In the genomic region with DNA sequence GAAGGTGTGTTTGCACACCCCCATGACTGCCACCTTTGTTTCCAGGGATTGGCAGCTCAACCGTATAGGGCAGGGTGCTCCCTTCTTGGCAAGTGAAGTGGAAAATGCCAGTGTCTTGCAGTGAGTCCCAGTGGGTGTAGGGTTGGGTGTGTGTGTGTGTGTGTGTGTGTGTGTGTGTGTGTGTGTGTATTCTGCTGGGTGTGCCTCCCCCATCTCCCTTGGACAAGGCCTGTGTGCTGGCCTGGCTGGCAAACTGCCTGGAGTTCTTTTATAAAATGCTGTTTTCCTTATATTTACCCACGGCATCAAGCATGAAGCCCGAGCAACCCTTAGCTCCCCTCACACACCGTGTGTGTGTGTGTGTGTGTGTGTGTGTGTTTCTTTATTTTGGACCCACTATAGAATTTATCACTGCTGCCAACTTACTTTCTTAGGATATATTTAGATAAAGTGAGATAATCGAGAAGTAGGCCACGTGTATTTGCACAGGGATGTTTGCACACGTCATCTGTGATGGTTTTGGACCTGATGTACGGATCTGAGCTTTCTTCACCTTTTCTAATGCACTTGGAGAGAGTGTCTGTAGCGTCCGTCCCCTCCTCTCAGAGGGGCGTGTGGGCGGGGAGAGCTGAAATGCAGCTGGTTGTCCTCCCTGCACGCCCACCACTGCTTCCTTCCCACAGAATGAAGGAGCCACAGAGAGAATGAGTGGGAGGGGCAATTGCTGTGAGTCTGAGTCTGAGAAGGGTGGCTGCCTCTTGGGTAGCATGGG, we compare ENCODE assay signal across 10 mouse cellular contexts.
DNase-seq lines count a peak whose midpoint lies in the region; ATAC-seq lines count a peak whose summit lies in the region.
"Had no signal": no experiment of that assay in that cellular context is flagged by ENCODE, and none has a peak within 500 bp of the region (broad histone marks: within the 10 kb centered on the region; RNA-seq: fewer than 3 reads in every experiment).

No protein-coding gene starts in this region.

- WGBS in hindbrain, embryonic 12.5 days: 54% methylated on average over 13 of the region's 13 CpGs
- 33% methylated on average over 13 of the region's 13 CpGs for WGBS in hindbrain, embryonic 16.5 days

- no peaks in the 10 kb centered on the region for H3K9me3 ChIP-seq in hindbrain, embryonic 12.5 days (replicated peaks)
- H3K9me3 ChIP-seq in hindbrain, embryonic 16.5 days (ENCODE audit: control insufficient read depth, low read length): no peaks in the 10 kb centered on the region
- H3K9me3 ChIP-seq: neural tube, embryonic 12.5 days had no signal

- intact Hi-C loops in left cerebral cortex, postnatal 10 days (cut with DNase I): no loop called here

- no peak overlapping the region for H3K4me2 ChIP-seq in hindbrain, embryonic 12.5 days (replicated peaks)
- no peak overlapping the region for H3K4me2 ChIP-seq in hindbrain, embryonic 16.5 days (ENCODE audit: low read length)
- H3K4me2 ChIP-seq: neural tube, embryonic 12.5 days had no signal

- peak overlapping the region; percentile 66 for H3K27ac ChIP-seq in hindbrain, embryonic 12.5 days
- H3K27ac ChIP-seq in hindbrain, embryonic 16.5 days (ENCODE audit: low read depth, low read length): no peak overlapping the region; the same call in 1 of the 2 replicates
- H3K27ac ChIP-seq: neural tube, embryonic 12.5 days had no signal

- ATAC-seq in hindbrain, embryonic 12.5 days (ENCODE audit: low FRiP score): peak; percentile 44
- ATAC-seq in hindbrain, embryonic 16.5 days: no peak
- ATAC-seq: Patski had no signal

- no peaks in the 10 kb centered on the region for H3K27me3 ChIP-seq in hindbrain, embryonic 12.5 days
- H3K27me3 ChIP-seq in hindbrain, embryonic 16.5 days (replicated peaks; ENCODE audit: control insufficient read depth, insufficient read depth, low read length): no peaks in the 10 kb centered on the region
- H3K27me3 ChIP-seq: neural tube, embryonic 12.5 days; Patski had no signal

- no peak overlapping the region for H3K4me3 ChIP-seq in hindbrain, embryonic 12.5 days
- H3K4me3 ChIP-seq in hindbrain, embryonic 16.5 days (ENCODE audit: low read length): no peak overlapping the region
- H3K4me3 ChIP-seq: neural tube, embryonic 12.5 days had no signal

- H3K4me1 ChIP-seq in hindbrain, embryonic 12.5 days: peaks cover 96% of the 10 kb centered on the region
- peaks cover 32% of the 10 kb centered on the region for H3K4me1 ChIP-seq in hindbrain, embryonic 16.5 days (ENCODE audit: control insufficient read depth, insufficient read depth, low read depth, low read length)

- DNase-seq in urinary bladder, postnatal 14 days (ENCODE audit: low spot score): peak; percentile 61
- no peak for DNase-seq in urinary bladder, adult 2 months (ENCODE audit: low spot score)
- DNase-seq in left cerebral cortex, postnatal 10 days (ENCODE audit: extremely low spot score in 1 of 2, low spot score in 2 of 2): peak; percentile 38 to 72
- DNase-seq in thymus, adult 18-20 months: peak; percentile 46 to 70
- DNase-seq in gastrocnemius, adult 8-10 months (ENCODE audit: low spot score in 2 of 2): no peak
- no peak for DNase-seq in heart, adult 11 months

- 0 out of 2 replicates have a peak, but pooled peaks cover 3% of the 10 kb centered on the region for H3K36me3 ChIP-seq in hindbrain, embryonic 12.5 days
- H3K36me3 ChIP-seq in hindbrain, embryonic 16.5 days (ENCODE audit: control insufficient read depth, insufficient read depth, low read length): no peaks in the 10 kb centered on the region

- no peak overlapping the region for H3K9ac ChIP-seq in hindbrain, embryonic 12.5 days
- no peak overlapping the region for H3K9ac ChIP-seq in hindbrain, embryonic 16.5 days (ENCODE audit: low read depth, low read length)
- H3K9ac ChIP-seq: neural tube, embryonic 12.5 days had no signal

Comparison
In these comparisons a context has a peak if more than half of its experiments do, and no peak if none do; other contexts are left out.
1. DNase-seq: peak in urinary bladder, postnatal 14 days (single experiment), left cerebral cortex, postnatal 10 days (2 of 2) and thymus, adult 18-20 months (2 of 2); none in urinary bladder, adult 2 months (single experiment), gastrocnemius, adult 8-10 months (0 of 2) and heart, adult 11 months (single experiment).